Mouse (Mus musculus) midbrain, embryonic 14.5 days (tissue): Measurements from ENCODE around the gene Iqgap3. TPM values are rescaled to one million over a fixed set of nuclear protein-coding genes. Genes with fewer than 3 reads are reported as not detected.
A peak's percentile ranks its signal among the peaks of the same experiment; 100 is the strongest.

ENCODE experiments used
- ATAC-seq: fragments of 200-750 bp; cut with Nextera tagmentation; 2 replicates; pipeline ENCODE4 v1.8.0; 2017; ENCODE audit warnings: moderate number of reproducible peaks, moderate library complexity; ENCODE audit not compliant: low FRiP score, low TSS enrichment
- DNase-seq: peaks from one replicate; pipeline ENCODE4 v3.0.0-alpha.2; 2015
- H3K27ac ChIP-seq: fragments of 300-500 bp; sonication (generic); replicated peaks from 2 replicates; pipeline ENCODE4 v1.5.1; 2014; ENCODE audit warnings: mild to moderate bottlenecking, low read depth, low read length, moderate library complexity
- H3K27me3 ChIP-seq: fragments of 300-500 bp; sonication (generic); 2 replicates; pipeline ENCODE4 v1.6.1; 2014; ENCODE audit warnings: low read length, control low read depth, mixed read lengths; ENCODE audit not compliant: control insufficient read depth, insufficient read depth
- H3K36me3 ChIP-seq: fragments of 300-500 bp; sonication (generic); 2 replicates; pipeline ENCODE4 v1.6.1; 2014; ENCODE audit warnings: low read length, control low read depth; ENCODE audit not compliant: control insufficient read depth, insufficient read depth
- H3K4me1 ChIP-seq: fragments of 300-500 bp; sonication (generic); 2 replicates; pipeline ENCODE4 v1.6.1; 2014; ENCODE audit warnings: mild to moderate bottlenecking, antibody characterized with exemption, low read length, control low read depth; ENCODE audit not compliant: control insufficient read depth, insufficient read depth
- H3K4me2 ChIP-seq: fragments of 300-500 bp; sonication (generic); 2 replicates; pipeline ENCODE4 v1.6.1; 2014; ENCODE audit warnings: mild to moderate bottlenecking, low read length, moderate library complexity
- H3K4me3 ChIP-seq: fragments of 300-500 bp; sonication (generic); replicated peaks from 2 replicates; pipeline ENCODE4 v1.5.1; 2014; ENCODE audit warnings: low read depth, low read length
- H3K9ac ChIP-seq: fragments of 300-500 bp; sonication (generic); replicated peaks from 2 replicates; pipeline ENCODE4 v1.6.1; 2014; ENCODE audit warnings: mild to moderate bottlenecking, low read length, moderate library complexity
- H3K9me3 ChIP-seq: fragments of 300-500 bp; sonication (generic); 2 replicates; pipeline ENCODE4 v1.6.1; 2016; ENCODE audit warnings: low read length, control low read depth, mixed read lengths; ENCODE audit not compliant: control insufficient read depth
- WGBS: fragments of 180-500 bp; shearing (Covaris S2); extraction: QIAGEN DNeasy Blood & Tissue Kit; methylation state at CpG from one replicate; pipeline ENCODE4 v1.1.7; 2014; 5-methylcytosine and 5-hydroxymethylcytosine counted together
- polyA plus RNA-seq: library from polyadenylated mRNA; unstranded; fragments of >200 nt; fragmentation: Nextera tagmentation; extraction: Ambion mirVana; gene quantifications from 2 replicates; pipeline ENCODE4 v1.2.1, GENCODE M21; 2014

Gene Iqgap3
- polyA plus RNA-seq, 1 experiment from 2014 or later, result 3.5 TPM

DNA sequence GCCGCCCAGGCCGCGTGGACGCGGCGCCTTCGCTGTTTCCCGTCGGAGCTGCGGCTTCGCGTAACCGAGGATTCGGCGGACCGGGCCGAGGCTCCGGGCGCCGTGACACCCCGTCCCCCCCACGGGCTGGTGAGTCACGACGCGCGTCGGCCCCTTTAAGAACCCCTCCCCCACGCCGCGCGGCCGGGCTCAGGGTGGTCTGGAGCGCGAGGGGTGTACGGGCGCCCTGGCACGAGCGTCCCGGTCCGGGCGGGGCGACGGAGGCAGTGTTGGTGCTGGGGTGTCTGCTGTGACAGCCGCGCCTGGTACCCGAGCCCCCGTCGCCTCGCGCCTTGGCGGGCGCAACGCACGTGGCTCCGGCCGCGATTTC, 60.8 kb downstream of the Iqgap3 start:
- peak overlapping the region; percentile 97 for H3K27ac ChIP-seq
- peaks cover 47% of the 10 kb centered on the region for H3K4me1 ChIP-seq
- H3K9ac ChIP-seq, result peak overlapping the region; percentile 84
- H3K4me3 ChIP-seq, result peak overlapping the region; percentile 92
- DNase-seq, result peak; percentile 83
- no peaks in the 10 kb centered on the region for H3K36me3 ChIP-seq
- WGBS, result 0% methylated on average over 57 of the region's 57 CpGs
- H3K27me3 ChIP-seq, result peaks cover 18% of the 10 kb centered on the region
- H3K9me3 ChIP-seq, result no peaks in the 10 kb centered on the region
- peak; percentile 53 for ATAC-seq
- peak overlapping the region; percentile 95 for H3K4me2 ChIP-seq

DNA sequence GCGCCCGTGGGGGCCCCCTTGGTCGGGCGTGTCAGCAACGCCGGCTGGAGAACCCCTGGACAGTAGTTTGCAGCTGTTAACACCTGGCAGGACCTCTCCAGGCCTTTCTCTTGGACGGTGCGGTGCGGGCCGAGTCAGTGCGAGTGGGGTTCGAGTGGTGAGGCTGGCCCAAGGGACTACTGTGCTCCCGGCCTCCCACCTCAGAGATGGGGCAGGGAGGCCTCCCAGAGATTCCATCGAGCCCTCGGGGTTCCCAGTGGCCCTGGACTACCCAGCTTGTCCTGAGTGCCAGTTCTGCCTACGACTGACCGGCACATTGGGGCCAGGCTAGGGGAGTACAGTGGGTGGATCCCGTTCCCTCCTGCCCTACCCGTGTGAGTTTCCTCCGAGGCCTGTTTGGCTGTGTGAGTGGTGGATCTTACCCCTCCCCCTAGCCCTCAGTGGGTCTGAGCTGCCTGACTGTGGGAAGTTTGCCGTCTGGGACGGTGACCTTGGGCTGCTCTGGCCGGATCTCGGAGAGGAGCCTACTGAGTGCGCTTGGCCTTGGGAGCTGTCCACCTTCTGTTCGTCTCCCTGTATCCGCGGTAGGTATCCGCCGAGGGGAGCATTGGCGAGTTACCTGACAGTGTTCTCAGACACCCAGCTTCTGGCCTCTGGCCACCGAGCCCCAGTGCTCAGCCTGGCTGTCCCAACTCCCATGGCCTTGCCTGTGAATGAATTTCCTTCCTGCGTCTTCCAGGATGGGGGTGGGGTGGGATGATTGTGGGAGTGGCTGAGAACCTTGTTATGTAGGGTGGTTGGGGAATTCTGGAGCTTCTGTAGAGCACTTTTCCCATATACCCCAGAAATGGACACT, 61.4 kb downstream of the Iqgap3 start:
- peaks cover 47% of the 10 kb centered on the region for H3K4me1 ChIP-seq
- DNase-seq, result peak; percentile 60
- WGBS, result under 1% methylated on average over 33 of the region's 33 CpGs
- peaks cover 18% of the 10 kb centered on the region for H3K27me3 ChIP-seq
- H3K27ac ChIP-seq, result peak overlapping the region; percentile 97
- peak overlapping the region; percentile 84 for H3K9ac ChIP-seq
- peak overlapping the region; percentile 95 for H3K4me2 ChIP-seq
- no peaks in the 10 kb centered on the region for H3K36me3 ChIP-seq
- no peaks in the 10 kb centered on the region for H3K9me3 ChIP-seq
- H3K4me3 ChIP-seq, result peak overlapping the region; percentile 92
- ATAC-seq, result no peak

DNA sequence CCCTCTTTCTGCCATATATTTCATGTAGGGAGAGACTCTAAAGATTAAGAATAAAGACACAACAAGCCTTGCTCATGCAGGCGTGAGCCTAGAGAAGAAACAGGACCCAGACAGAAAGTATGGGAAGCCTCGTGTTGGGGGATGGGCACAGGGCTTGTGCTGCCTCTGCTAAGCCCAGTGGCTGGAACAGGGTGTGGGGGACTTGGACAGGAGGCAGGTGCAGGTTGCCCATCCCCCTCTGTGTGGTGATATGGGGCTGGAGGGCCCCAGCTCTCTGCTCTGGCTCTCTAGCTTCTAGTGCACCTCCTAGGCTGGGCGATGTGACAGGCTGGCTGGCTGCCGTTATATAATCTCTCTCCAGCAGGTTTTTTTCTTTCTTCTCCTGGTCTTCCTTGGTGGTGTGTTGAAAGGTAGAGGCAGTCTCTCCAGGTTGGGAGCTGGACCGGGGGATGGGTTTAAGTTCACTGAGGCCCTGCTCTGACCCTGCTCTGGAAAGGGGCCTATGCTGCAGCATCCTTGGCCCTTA, 62.3 kb downstream of the Iqgap3 start:
- peak overlapping the region; percentile 50 for H3K27ac ChIP-seq
- peak overlapping the region; percentile 92 for H3K4me3 ChIP-seq
- H3K27me3 ChIP-seq, result peaks cover 18% of the 10 kb centered on the region
- ATAC-seq, result no peak
- H3K9me3 ChIP-seq, result no peaks in the 10 kb centered on the region
- H3K9ac ChIP-seq, result peak overlapping the region; percentile 84
- H3K4me2 ChIP-seq, result peak overlapping the region; percentile 95
- H3K36me3 ChIP-seq, result no peaks in the 10 kb centered on the region
- WGBS, result 15% methylated on average over 5 of the region's 5 CpGs
- DNase-seq, result peak; percentile 40
- H3K4me1 ChIP-seq, result peaks cover 46% of the 10 kb centered on the region

DNA sequence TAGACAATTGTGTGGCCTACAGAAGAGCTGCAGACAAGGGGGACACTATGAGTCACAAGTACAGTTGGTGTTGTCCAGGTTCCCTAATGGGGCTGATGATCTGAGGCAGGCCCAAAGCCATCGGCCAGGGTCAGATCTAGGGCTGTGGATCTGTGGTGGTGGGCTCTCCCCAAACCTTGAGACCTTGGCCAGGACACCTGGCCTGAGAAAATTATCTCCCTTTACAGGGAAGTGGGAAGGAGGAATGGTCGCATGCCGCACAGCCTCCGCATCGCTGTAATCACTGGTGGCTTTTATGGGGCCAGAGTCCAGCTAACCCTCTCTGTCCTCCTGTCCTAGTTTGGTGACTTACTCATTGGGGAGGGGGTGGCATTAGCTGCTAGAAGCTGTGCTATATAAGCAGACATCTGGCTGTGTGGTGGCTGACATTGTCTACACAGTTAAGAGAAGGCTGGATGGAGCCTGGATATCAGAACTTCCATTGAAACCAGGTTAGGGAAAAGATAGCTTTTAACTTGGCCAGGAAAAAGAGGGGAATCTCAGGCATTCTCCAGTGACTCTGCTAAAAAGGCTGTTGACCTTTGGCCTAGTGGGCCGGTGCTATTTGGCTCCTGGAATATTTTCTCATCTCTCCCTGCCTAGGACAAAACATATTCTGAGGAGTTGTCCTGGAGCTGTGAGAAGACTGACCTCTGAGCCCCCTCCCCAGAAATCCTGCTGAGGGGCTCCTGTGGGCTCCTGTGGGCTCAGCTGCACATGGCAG, 63.1 kb downstream of the Iqgap3 start:
- peak overlapping the region; percentile 84 for H3K9ac ChIP-seq
- WGBS, result 78% methylated on average over 6 of the region's 6 CpGs
- no peaks in the 10 kb centered on the region for H3K36me3 ChIP-seq
- no peak for DNase-seq
- H3K9me3 ChIP-seq, result no peaks in the 10 kb centered on the region
- peaks cover 14% of the 10 kb centered on the region for H3K27me3 ChIP-seq
- peak overlapping the region; percentile 26; the same call in 1 of the 2 replicates for H3K27ac ChIP-seq
- peak overlapping the region; percentile 92 for H3K4me3 ChIP-seq
- ATAC-seq, result no peak
- peaks cover 47% of the 10 kb centered on the region for H3K4me1 ChIP-seq
- H3K4me2 ChIP-seq, result peak overlapping the region; percentile 95

DNA sequence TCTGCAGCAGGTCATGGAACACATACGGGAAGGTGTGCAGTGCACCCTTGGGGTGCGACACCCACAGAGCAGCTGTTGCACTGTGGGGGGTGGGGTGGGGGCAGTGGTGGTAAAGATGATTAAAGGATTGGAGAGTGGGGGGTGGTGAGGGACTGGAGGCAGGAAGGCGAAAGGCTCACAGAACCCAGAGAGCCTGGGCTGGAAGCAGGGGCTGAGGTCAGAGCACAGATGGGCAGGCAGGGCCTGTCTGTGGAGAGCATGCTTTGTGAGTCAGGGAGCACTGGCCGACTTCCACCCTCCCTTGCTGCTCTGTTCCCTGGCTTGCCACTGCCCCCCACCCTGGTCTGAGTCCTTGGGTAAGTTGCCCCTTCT, 63.6 kb downstream of the Iqgap3 start:
- Histone ChIP-seq H3K4me3 (no peak overlapping the region), H3K4me1 (peaks cover 53% of the 10 kb centered on the region), H3K36me3 (no peaks in the 10 kb centered on the region), H3K9ac (peak overlapping the region; percentile 84; the same call in 1 of the 2 replicates), H3K27ac (peak overlapping the region; percentile 26; the same call in 1 of the 2 replicates), H3K9me3 (no peaks in the 10 kb centered on the region), H3K27me3 (peaks cover 9% of the 10 kb centered on the region), H3K4me2 (peak overlapping the region; percentile 95)
- DNase-seq, result no peak
- no peak for ATAC-seq
- 26% methylated on average over 4 of the region's 4 CpGs for WGBS

DNA sequence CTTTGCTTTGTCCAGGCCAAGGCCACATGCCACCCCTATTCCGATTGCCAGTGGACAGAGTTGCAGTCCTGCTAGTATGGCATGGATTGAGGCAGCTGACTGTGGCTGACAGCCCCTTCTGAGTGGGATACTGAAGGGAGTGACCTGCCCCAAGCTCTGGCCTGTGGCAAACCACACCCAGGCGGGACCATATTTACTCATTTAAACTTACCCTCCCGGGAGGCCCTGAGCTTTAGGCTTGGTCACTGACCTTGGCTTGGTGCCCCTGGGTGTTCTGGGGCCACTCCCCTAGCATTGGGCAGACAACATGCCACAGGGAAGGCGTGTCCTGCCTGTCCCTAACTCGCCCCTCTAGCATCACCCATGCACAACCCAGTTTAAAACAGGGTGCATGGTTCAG, 64.2 kb downstream of the Iqgap3 start:
- Histone ChIP-seq H3K4me3 (no peak overlapping the region), H3K4me2 (peak overlapping the region; percentile 95), H3K27me3 (peaks cover 3% of the 10 kb centered on the region), H3K4me1 (peaks cover 58% of the 10 kb centered on the region), H3K36me3 (no peaks in the 10 kb centered on the region), H3K9ac (peak overlapping the region; percentile 84; the same call in 1 of the 2 replicates), H3K9me3 (no peaks in the 10 kb centered on the region), H3K27ac (no peak overlapping the region)
- WGBS, result 75% methylated on average over 5 of the region's 5 CpGs
- ATAC-seq, result no peak
- no peak for DNase-seq

DNA sequence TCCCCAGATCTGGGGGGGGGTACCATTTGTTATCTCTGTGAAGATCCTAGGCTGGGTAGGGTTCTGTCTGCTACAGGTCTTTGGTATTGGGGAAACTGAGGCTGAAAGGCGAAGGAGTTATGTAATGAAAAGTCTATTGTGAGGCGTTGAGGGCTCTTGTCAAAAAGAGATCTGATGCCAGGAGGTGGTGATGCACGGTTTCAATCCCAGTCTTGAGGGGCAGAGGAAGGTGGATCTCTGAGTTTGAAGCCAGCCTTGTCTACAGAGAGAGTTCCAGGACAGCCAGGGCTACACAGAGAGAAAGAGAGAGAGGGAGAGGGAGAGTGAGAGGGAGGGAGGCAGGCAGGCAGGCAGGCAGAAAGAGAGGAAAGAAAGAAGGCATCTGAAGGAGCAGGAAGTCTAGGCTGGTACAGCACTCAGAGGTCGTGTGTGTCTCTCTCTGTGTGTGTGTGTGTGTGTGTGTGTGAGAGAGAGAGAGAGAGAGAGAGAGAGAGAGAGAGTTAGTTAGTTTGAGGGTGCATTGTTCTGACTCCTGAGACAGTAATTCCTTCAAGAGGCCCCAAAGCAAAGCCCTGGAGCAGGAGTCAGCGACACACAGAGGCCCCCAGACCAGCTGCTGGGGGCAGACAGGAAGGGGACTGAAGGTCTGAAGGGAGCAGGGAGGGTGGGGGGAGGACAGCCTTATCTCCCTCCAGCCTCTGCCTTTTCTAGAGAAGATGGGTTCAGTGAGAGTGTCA, 64.8 kb downstream of the Iqgap3 start:
- no peak for DNase-seq
- WGBS, result 39% methylated on average over 5 of the region's 5 CpGs
- no peak for ATAC-seq
- Histone ChIP-seq H3K4me1 (peaks cover 64% of the 10 kb centered on the region), H3K4me3 (no peak overlapping the region), H3K9me3 (no peaks in the 10 kb centered on the region), H3K27me3 (no peaks in the 10 kb centered on the region), H3K27ac (no peak overlapping the region), H3K36me3 (no peaks in the 10 kb centered on the region), H3K9ac (peak overlapping the region; percentile 84; the same call in 1 of the 2 replicates), H3K4me2 (no peak overlapping the region; the same call in 1 of the 2 replicates)

DNA sequence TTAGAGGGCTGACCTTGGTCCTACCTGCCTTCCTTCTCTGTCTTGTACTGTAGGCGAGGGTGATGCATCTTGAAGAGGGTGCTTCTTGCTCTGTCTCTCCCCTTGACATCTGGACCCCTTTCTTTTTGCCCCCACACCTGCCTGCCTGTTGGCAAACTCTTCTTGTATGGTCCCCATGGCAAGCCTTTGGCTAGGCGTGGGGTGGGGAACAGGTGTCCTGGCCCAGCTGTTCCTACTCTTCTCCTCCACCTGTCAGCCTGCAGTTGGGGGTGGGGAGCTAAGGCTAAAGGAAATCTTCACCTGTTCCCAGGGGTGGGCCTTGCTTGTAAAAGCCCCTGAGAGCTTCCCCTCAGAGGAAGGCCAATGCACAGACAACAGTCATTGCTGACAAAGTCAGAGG, 65.7 kb downstream of the Iqgap3 start:
- H3K4me3 ChIP-seq, result no peak overlapping the region
- ATAC-seq, result no peak
- H3K4me2 ChIP-seq, result no peak overlapping the region
- H3K27ac ChIP-seq, result no peak overlapping the region
- H3K4me1 ChIP-seq, result peaks cover 73% of the 10 kb centered on the region
- 71% methylated on average over 2 of the region's 2 CpGs for WGBS
- no peaks in the 10 kb centered on the region for H3K36me3 ChIP-seq
- H3K9me3 ChIP-seq, result no peaks in the 10 kb centered on the region
- no peak overlapping the region for H3K9ac ChIP-seq
- H3K27me3 ChIP-seq, result no peaks in the 10 kb centered on the region
- no peak for DNase-seq
